Mouse (Mus musculus) pancreas, adult 10 weeks (tissue): ENCODE results near the gene Ppt1. TPM values are rescaled to one million over a fixed set of nuclear protein-coding genes. Genes with fewer than 3 reads are reported as not detected.

ENCODE experiments used
- polyA plus RNA-seq: library from polyadenylated mRNA; stranded (reverse); fragments of 350-450 nt; fragmentation: Illumina TruSeq; extraction: RNeasy Lipid Tissue Mini Kit (QIAGEN cat#74804); gene quantifications from one replicate; pipeline ENCODE4 v1.2.3, GENCODE M21; 2015; ENCODE audit warnings: low read depth, low replicate concordance; ENCODE audit not compliant: insufficient read depth

Gene Ppt1
- 13.5 TPM for polyA plus RNA-seq

DNA sequence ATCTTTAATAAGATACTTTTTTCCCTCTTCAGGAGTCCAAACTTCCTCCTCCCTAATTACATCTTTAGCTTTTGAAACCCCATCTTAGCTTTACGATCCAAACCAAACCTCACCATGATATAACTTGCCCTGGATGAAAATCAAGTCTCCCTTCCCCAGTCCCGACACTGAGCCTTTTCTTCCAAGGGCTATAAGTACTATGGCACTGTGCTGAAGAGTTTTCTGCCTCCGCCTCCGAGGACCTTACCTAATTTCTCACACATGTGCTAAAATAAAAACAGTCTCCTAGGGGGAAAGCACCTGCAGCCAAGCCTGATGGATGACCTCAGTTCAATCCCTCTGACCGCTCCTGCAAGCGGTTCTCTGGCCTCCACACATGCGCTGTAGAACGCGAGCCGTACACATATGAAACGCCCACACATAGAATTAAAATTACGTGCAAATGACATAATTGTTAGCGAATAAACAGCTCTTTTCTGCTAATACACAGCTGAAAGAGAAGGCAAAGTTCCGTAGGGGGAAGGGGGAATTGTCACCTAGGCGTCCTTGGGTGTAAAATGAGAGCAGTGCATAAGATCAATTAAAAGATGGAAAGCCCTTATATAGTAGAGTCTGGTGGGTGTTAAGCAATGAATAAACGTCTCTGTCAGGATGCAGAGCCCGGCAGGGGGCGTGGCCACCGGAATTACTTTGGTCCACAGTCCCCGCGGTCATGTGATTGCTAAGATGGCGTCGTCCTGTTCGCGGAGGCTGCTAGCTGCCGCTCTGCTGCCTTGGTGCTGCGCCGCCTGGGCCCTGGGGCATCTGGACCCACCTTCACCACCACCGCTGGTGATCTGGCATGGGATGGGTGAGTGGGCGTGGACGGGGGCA lies at the start of gene Ppt1:
Ppt1 (plus strand) TSS at position 713 of the 873 bp plus-strand sequence.

DNA sequence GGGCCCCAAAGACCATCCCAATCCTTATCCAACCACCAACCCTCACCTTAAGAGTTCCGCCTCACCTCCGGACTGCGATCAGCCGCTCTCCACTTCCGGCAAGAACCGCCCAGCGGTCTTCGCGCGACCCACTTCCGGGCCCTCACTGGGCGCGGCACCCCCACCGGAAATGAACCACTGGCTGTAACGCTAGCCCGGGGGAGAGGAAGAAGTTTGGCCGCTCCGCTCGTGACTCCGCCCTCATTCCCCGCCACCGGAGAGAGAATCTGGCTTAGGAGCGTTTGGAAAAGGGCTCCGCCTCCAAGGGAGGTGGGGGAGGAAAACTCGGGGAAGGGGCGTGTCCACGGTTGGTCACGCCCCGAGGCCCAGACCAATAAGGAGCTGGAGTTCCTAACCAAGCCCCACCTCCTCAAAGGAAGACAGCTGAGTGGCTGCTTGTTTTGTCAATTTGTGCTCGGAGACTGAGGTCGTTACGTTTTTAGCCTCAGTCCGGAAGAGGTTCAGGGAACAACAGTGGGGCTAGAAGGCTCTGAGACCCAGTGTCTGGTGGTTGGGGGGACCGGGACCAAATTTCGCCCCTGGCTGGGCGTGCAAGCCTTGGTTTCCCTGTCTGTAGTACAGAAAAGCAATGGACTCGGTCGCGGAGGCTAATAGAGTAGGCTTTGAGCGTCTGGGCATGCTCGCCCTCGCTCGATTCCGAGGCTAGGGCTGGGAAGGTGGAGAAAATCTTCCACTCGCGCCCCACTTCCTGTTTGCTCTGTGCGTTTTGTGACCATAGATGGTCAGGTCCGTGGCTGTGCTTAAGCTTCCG lies 49.9 kb downstream of the Ppt1 start, which contains the start of gene Cap1:
Cap1 (minus strand) TSS at position 289 of the 811 bp plus-strand sequence.

Other genes with a start within 250 kb of the Ppt1 start
- not detected for gene 9530002B09Rik, start 147.0 kb upstream of the Ppt1 start, polyA plus RNA-seq
- gene Cap1, start 49.8 kb downstream of the Ppt1 start, polyA plus RNA-seq: 22.8 TPM
- gene Mfsd2a, start 124.9 kb downstream of the Ppt1 start, polyA plus RNA-seq: not detected
- not detected for gene Mycl, start 159.4 kb downstream of the Ppt1 start, polyA plus RNA-seq
- gene Trit1, start 180.4 kb downstream of the Ppt1 start, polyA plus RNA-seq: 6.7 TPM